Mouse (Mus musculus) lung, embryonic 16.5 days (tissue): Measurements from ENCODE around the gene Gm21992. TPM values are rescaled to one million over a fixed set of nuclear protein-coding genes. Genes with fewer than 3 reads are reported as not detected.
A peak's percentile ranks its signal among the peaks of the same experiment; 100 is the strongest.

Experiments used
- ATAC-seq: fragments of 200-750 bp; cut with Nextera tagmentation; 2 replicates; pipeline ENCODE4 v1.8.0; 2017; ENCODE audit warnings: low read depth, mild to moderate bottlenecking, moderate library complexity
- H3K27ac ChIP-seq: fragments of 300-500 bp; sonication (generic); 2 replicates; pipeline ENCODE4 v1.5.1; 2014; ENCODE audit warnings: mild to moderate bottlenecking, control low read depth, low read length
- H3K27me3 ChIP-seq: fragments of 300-500 bp; sonication (generic); 2 replicates; pipeline ENCODE4 v1.6.1; 2014; ENCODE audit warnings: low read depth, low read length, mixed read lengths; ENCODE audit not compliant: control insufficient read depth, insufficient read depth
- H3K36me3 ChIP-seq: fragments of 300-500 bp; sonication (generic); 2 replicates; pipeline ENCODE4 v1.6.1; 2014; ENCODE audit warnings: low read length; ENCODE audit not compliant: control insufficient read depth, insufficient read depth
- H3K4me1 ChIP-seq: fragments of 300-500 bp; sonication (generic); replicated peaks from 2 replicates; pipeline ENCODE4 v1.6.1; 2014; ENCODE audit warnings: low read length, mixed read lengths; ENCODE audit not compliant: control insufficient read depth, insufficient read depth
- H3K4me2 ChIP-seq: fragments of 300-500 bp; sonication (generic); 2 replicates; pipeline ENCODE4 v1.6.1; 2014; ENCODE audit warnings: low read depth, low read length, control low read depth
- H3K4me3 ChIP-seq: fragments of 300-500 bp; sonication (generic); 2 replicates; pipeline ENCODE4 v1.5.1; 2014; ENCODE audit warnings: mild to moderate bottlenecking, low read length, control low read depth
- H3K9ac ChIP-seq: fragments of 300-500 bp; sonication (generic); 2 replicates; pipeline ENCODE4 v1.6.1; 2014; ENCODE audit warnings: low read length, control low read depth
- H3K9me3 ChIP-seq: fragments of 300-500 bp; sonication (generic); 2 replicates; pipeline ENCODE4 v1.6.1; 2016; ENCODE audit warnings: low read length; ENCODE audit not compliant: control insufficient read depth
- WGBS: fragments of 180-500 bp; shearing (Covaris S2); extraction: QIAGEN DNeasy Blood & Tissue Kit; methylation state at CpG from one replicate; pipeline ENCODE4 v1.1.7; 2014; 5-methylcytosine and 5-hydroxymethylcytosine counted together
- polyA plus RNA-seq: library from polyadenylated mRNA; unstranded; fragments of >200 nt; fragmentation: Nextera tagmentation; extraction: Ambion mirVana; gene quantifications from 2 replicates; pipeline ENCODE4 v1.2.1, GENCODE M21; 2015

The Gm21992 gene
- polyA plus RNA-seq, 1 experiment from 2014 or later: 30.9 TPM

DNA sequence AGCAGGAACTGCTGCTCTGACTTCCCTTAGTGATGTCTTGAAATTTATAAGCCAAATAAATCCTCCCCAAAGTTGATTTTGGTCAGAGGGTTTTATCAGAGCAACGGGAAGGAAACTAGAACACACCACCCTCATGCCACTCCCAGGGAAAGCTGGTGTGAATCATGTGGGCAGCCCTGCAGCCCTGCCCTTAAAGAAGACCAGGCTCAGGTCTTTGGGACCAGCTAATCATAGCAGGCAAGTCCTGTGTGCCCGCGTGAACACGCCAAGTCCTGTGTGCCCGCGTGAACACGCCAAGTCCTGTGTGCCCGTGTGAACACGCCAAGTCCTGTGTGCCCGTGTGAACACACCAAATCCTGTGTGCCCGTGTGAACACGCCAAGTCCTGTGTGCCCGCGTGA lies 94.7 kb downstream of the Gm21992 start:
- H3K9me3 ChIP-seq: no peaks in the 10 kb centered on the region
- 95% methylated on average over 14 of the region's 14 CpGs for WGBS
- no peak overlapping the region for H3K4me3 ChIP-seq
- ATAC-seq: no peak
- no peak overlapping the region for H3K4me2 ChIP-seq
- no peaks in the 10 kb centered on the region for H3K36me3 ChIP-seq
- H3K4me1 ChIP-seq: peaks cover 12% of the 10 kb centered on the region
- no peak overlapping the region for H3K9ac ChIP-seq
- no peak overlapping the region for H3K27ac ChIP-seq
- peaks cover 32% of the 10 kb centered on the region for H3K27me3 ChIP-seq

GRCm38 (mm10) chr19:4713886-4714285 lies 97.5 kb downstream of the Gm21992 start:
- Histone ChIP-seq H3K9ac (no peak overlapping the region), H3K4me3 (no peak overlapping the region), H3K9me3 (no peaks in the 10 kb centered on the region), H3K27me3 (peaks cover 50% of the 10 kb centered on the region), H3K4me2 (no peak overlapping the region), H3K27ac (no peak overlapping the region), H3K4me1 (peaks cover 11% of the 10 kb centered on the region), H3K36me3 (no peaks in the 10 kb centered on the region)
- ATAC-seq: no peak
- 67% methylated on average over 3 of the region's 3 CpGs for WGBS

DNA sequence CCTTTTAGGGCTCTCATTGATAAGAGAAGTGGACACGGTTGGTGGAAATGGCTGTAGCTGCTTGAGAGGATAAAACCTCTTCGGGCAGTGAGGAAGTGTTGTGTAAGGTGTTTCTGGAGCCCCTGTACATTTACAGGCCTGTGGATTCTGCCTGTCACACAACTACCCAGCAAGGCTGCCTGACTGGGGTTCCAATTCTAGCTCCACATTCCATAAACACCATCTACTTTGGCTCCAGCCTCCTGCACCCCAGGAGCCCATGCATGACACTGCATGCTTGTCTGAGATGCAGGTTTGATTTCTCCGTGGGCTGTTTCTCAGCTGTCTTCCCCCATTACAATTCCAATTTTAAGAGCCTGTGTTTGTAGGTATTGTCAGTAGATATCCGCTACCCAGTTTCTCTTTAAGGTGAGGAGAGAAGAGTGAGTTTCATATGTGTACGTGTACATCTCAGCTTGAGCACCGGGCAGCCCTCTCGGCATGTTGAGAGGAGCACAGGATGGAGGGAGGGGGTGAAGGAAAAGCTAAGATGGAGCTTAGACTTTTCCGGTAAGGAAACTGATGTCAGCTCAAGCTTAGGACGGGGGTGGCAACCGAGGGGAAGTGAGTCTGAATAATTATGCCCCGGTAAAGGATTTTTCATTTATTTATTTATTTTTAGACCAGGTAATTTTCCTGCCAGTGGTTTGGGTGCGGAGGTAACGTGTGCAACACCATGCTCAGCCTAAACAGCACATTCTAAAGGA lies 98.5 kb downstream of the Gm21992 start:
- H3K27ac ChIP-seq: no peak overlapping the region
- H3K4me2 ChIP-seq: peak overlapping the region; percentile 100; the same call in 1 of the 2 replicates
- peaks cover 50% of the 10 kb centered on the region for H3K27me3 ChIP-seq
- H3K9me3 ChIP-seq: no peaks in the 10 kb centered on the region
- peak overlapping the region; percentile 61 for H3K4me3 ChIP-seq
- H3K36me3 ChIP-seq: no peaks in the 10 kb centered on the region
- 32% methylated on average over 13 of the region's 13 CpGs for WGBS
- no peak for ATAC-seq
- H3K9ac ChIP-seq: no peak overlapping the region
- H3K4me1 ChIP-seq: peaks cover 10% of the 10 kb centered on the region

DNA sequence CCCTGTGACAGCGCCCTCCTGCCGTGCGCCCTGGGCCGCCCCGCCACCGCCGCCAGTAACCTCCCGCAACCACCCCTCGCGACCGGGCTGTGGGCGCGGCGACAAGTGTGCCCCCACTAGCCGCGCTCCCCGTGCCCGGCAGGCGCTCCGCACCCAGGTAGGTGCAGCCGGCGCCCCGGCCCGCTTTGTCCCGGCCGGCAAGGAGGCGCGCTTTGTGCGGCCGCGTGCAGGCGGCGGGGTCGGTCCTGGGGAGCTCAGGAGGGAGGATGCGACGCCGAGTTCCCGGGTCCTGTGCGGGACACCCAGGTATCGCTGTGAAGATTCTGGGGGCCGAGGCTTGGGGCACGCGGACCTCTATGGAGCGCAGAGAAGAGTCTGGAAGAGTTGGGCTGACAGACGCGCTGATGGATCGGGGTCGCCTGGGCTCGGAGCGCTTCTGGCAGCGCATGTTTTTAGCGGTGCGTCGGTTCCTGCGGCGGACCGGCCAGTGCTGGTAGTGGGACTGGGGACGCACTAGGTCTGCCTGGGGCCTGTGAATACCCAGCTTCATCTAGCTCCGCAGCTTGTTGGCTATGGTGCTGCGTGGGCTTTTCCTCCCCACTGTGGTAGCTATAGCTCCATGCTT lies 99.1 kb downstream of the Gm21992 start:
- H3K4me3 ChIP-seq: peak overlapping the region; percentile 61
- H3K9me3 ChIP-seq: no peaks in the 10 kb centered on the region
- 2% methylated on average over 53 of the region's 60 CpGs for WGBS
- H3K27ac ChIP-seq: no peak overlapping the region
- H3K4me2 ChIP-seq: peak overlapping the region; percentile 100
- peaks cover 50% of the 10 kb centered on the region for H3K27me3 ChIP-seq
- H3K9ac ChIP-seq: peak overlapping the region; percentile 54
- H3K4me1 ChIP-seq: peaks cover 10% of the 10 kb centered on the region
- no peaks in the 10 kb centered on the region for H3K36me3 ChIP-seq
- ATAC-seq: peak; percentile 36; the same call in 1 of the 2 replicates

GRCm38 (mm10) chr19:4711601-4712155 lies 99.7 kb downstream of the Gm21992 start:
- peak overlapping the region; percentile 61 for H3K4me3 ChIP-seq
- under 1% methylated on average over 58 of the region's 65 CpGs for WGBS
- H3K9ac ChIP-seq: peak overlapping the region; percentile 54
- no peak overlapping the region for H3K27ac ChIP-seq
- H3K4me1 ChIP-seq: peaks cover 10% of the 10 kb centered on the region
- H3K27me3 ChIP-seq: peaks cover 50% of the 10 kb centered on the region
- no peaks in the 10 kb centered on the region for H3K9me3 ChIP-seq
- H3K4me2 ChIP-seq: peak overlapping the region; percentile 100
- H3K36me3 ChIP-seq: no peaks in the 10 kb centered on the region
- ATAC-seq: peak; percentile 26; the same call in 1 of the 2 replicates

DNA sequence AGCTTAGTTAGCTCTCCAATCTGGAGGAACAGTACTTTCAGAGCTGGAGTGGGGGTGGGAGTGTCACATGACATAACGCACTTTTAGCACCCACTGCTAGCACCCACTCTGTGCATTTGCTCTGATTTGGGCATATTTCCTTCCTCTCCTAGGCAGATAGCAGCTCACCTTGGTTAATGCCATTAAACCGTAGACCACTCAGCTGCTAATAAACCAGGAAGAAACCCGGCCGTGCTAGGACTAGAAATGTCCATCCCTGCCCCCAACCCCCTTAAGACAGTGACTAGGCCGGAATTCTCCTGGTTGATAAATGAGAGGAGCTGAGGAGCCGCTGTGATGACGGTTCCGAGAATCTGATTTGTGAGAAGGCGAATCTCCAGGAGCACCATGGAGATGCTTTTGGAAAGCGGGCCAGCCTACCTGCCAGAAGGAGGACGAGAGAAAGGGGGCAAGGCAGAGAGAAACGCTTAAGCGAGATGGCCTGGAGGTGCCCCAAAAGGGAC lies 100.3 kb downstream of the Gm21992 start, which contains the start of gene Sptbn2:
Gene Sptbn2 (plus strand): TSS at position 70 of the 503 bp plus-strand sequence.
- 13% methylated on average over 13 of the region's 13 CpGs for WGBS
- Histone ChIP-seq H3K27me3 (peaks cover 50% of the 10 kb centered on the region), H3K27ac (no peak within 1 kb of the TSS), H3K4me2 (peak within 1 kb of the TSS; percentile 100), H3K4me3 (peak within 1 kb of the TSS; percentile 61), H3K4me1 (peaks cover 10% of the 10 kb centered on the region), H3K9ac (peak within 1 kb of the TSS; percentile 54), H3K36me3 (no peaks in the 10 kb centered on the region), H3K9me3 (no peaks in the 10 kb centered on the region)
- no peak for ATAC-seq

DNA sequence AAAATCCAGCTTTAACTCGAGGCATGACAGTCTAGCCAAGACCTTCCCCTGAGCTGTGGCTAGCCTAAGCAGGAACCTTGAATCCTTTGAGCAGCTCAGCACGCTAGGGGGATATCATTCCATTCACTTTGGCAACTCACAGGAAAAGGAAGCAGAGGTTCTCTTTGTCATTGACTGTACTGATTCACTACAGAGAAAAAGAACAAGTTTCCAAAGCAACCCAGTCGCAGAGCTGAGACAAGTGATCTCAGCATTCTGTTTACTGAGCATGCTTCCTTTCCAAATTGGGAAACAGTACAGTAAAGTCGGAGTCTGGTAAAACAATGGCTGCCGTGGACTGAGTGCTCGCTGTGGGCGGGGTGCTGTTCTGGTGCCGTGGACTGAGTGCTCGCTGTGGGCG lies 102.6 kb downstream of the Gm21992 start:
- peaks cover 38% of the 10 kb centered on the region for H3K27me3 ChIP-seq
- no peak overlapping the region for H3K9ac ChIP-seq
- no peak overlapping the region for H3K4me3 ChIP-seq
- no peaks in the 10 kb centered on the region for H3K9me3 ChIP-seq
- WGBS: 63% methylated on average over 10 of the region's 10 CpGs
- H3K4me1 ChIP-seq: peaks cover 10% of the 10 kb centered on the region
- H3K4me2 ChIP-seq: no peak overlapping the region
- H3K36me3 ChIP-seq: no peaks in the 10 kb centered on the region
- peak; percentile 34; the same call in 1 of the 2 replicates for ATAC-seq
- no peak overlapping the region for H3K27ac ChIP-seq

DNA sequence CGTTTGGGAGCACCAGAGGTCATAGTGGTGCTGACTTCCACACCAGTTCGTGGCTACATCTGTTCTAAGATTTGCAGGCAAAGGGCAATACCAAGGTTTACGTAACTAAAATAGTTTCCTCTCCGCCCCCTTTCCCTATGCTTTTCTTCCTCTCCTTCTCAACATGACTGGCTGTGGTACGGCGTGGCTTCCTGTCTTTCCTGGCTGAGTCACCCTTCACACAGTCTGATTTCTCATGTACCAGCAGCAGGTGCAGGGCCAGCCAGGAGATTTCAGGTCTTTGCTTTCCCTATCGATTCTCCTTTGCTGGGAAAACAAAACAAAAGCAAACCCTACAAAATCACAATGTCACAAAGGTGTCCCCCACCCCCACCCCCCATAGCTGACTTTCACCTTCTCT lies 110.2 kb downstream of the Gm21992 start:
- H3K4me2 ChIP-seq: no peak overlapping the region
- no peaks in the 10 kb centered on the region for H3K36me3 ChIP-seq
- WGBS: 40% methylated on average over 7 of the region's 7 CpGs
- peaks cover 34% of the 10 kb centered on the region for H3K27me3 ChIP-seq
- H3K9ac ChIP-seq: no peak overlapping the region
- H3K4me3 ChIP-seq: no peak overlapping the region
- no peaks in the 10 kb centered on the region for H3K9me3 ChIP-seq
- H3K27ac ChIP-seq: no peak overlapping the region
- no peak for ATAC-seq
- H3K4me1 ChIP-seq: peaks cover 5% of the 10 kb centered on the region; the same call in 1 of the 2 replicates

- peaks cover 34% of the 10 kb centered on the region for H3K27me3 ChIP-seq
These were observed 110.8 kb downstream of the Gm21992 start for GRCm38 (mm10) chr19:4700656-4701055.

More at GRCm38 (mm10) chr19:4700656-4701055, 110.8 kb downstream of the Gm21992 start:
- Histone ChIP-seq H3K4me2 (no peak overlapping the region), H3K9me3 (no peaks in the 10 kb centered on the region), H3K9ac (no peak overlapping the region), H3K4me1 (peaks cover 5% of the 10 kb centered on the region; the same call in 1 of the 2 replicates), H3K36me3 (no peaks in the 10 kb centered on the region), H3K4me3 (no peak overlapping the region), H3K27ac (no peak overlapping the region)
- ATAC-seq: no peak
- WGBS: 62% methylated on average over 8 of the region's 8 CpGs
